Mouse (Mus musculus): ENCODE results near the gene Tomm34. TPM values are rescaled to one million over a fixed set of nuclear protein-coding genes. Genes with fewer than 3 reads are reported as not detected.
"Not testable (repeated sequence)": the region's sequence is repeated elsewhere in the genome, so short reads cannot be mapped to it uniquely, and the experiment has no call there.

The Tomm34 gene
- polyA plus RNA-seq, 1 experiment from 2014 or later = 52.5 TPM

DNA sequence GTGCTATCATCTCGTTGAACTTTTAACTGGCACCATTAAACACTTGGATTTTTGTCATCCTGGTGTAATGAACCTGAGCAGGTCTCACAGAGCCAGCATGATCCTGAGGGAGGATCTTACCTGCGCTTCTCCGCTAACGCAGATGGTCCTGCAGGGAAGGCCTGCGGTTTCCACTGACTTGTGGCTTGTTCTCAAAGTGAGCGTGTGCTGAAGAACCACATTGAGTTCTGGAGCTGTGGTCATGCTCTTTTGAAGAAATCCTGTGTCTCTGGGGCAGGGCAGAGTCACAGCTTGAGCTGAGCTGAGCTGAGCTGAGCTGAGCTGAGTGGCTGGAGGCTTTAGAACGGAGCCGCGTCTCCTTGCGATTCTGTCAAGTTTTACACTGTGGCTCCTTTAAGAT, 10.6 kb upstream of the Tomm34 start:
- no peak for ATAC-seq
- 98% methylated on average over 10 of the region's 10 CpGs for WGBS
- H3K27ac ChIP-seq (ENCODE audit: low read depth, low read length) = no peak overlapping the region
- no peaks in the 10 kb centered on the region for H3K4me1 ChIP-seq (ENCODE audit: control insufficient read depth, insufficient read depth, low read depth, low read length)
- H3K36me3 ChIP-seq (ENCODE audit: control insufficient read depth, insufficient read depth, low read length) = peaks cover 25% of the 10 kb centered on the region
- H3K9ac ChIP-seq (ENCODE audit: low read depth, low read length) = no peak overlapping the region
- H3K4me3 ChIP-seq (ENCODE audit: low read length) = no peak overlapping the region
- no peaks in the 10 kb centered on the region for H3K9me3 ChIP-seq (ENCODE audit: control insufficient read depth, low read length)
- no peaks in the 10 kb centered on the region for H3K27me3 ChIP-seq (replicated peaks; ENCODE audit: control insufficient read depth, insufficient read depth, low read length)
- H3K4me2 ChIP-seq (ENCODE audit: low read length) = no peak overlapping the region

DNA sequence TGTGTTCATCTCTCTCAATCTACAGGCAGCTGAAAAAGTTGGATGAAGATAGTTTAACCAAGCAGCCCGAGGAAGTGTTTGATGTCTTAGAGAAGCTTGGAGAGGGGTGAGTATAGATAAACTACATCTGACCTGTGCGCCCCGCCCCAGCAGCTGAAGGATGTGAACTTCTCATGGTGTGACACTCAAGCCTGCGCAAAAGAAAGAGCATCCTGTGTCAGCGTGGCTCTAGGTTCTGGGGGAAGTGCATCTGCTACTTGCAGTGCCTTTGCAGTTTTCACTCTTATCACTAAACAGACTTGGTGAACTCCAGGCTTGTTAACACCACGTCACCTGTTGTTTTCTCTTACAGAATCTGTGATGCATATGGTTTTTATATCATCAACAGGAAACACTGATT, 8.5 kb upstream of the Tomm34 start:
- H3K36me3 ChIP-seq (ENCODE audit: control insufficient read depth, insufficient read depth, low read length) = peaks cover 22% of the 10 kb centered on the region
- no peak for ATAC-seq
- H3K27me3 ChIP-seq (replicated peaks; ENCODE audit: control insufficient read depth, insufficient read depth, low read length) = no peaks in the 10 kb centered on the region
- H3K4me3 ChIP-seq (ENCODE audit: low read length) = no peak overlapping the region
- peaks cover 9% of the 10 kb centered on the region for H3K4me1 ChIP-seq (ENCODE audit: control insufficient read depth, insufficient read depth, low read depth, low read length)
- H3K9me3 ChIP-seq (ENCODE audit: control insufficient read depth, low read length) = no peaks in the 10 kb centered on the region
- 95% methylated on average over 6 of the region's 6 CpGs for WGBS
- H3K9ac ChIP-seq (ENCODE audit: low read depth, low read length) = no peak overlapping the region
- H3K4me2 ChIP-seq (ENCODE audit: low read length) = no peak overlapping the region
- H3K27ac ChIP-seq (ENCODE audit: low read depth, low read length) = no peak overlapping the region

DNA sequence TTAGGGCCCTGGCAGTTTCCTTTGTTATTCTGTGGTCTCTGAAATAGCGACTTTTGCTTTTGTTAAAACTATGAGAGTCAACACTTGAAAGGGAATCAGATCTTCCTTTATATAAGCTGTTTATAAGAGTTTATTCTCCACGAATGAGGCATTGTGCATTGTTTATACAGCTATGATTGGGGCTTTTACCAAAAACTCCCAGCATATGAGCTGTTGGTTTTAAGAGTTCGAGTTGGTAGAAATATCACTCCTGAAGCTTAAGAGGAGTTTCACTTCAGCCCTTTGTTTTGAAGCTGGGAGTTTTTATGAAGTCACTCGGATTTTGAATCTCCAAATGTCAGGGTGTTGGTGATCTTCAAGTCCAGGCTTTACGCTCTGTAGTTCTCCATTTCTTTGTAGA, 6.9 kb upstream of the Tomm34 start:
- Histone ChIP-seq H3K4me2 (ENCODE audit: low read length) (no peak overlapping the region), H3K9ac (ENCODE audit: low read depth, low read length) (no peak overlapping the region), H3K36me3 (ENCODE audit: control insufficient read depth, insufficient read depth, low read length) (peaks cover 16% of the 10 kb centered on the region), H3K9me3 (ENCODE audit: control insufficient read depth, low read length) (no peaks in the 10 kb centered on the region), H3K4me1 (ENCODE audit: control insufficient read depth, insufficient read depth, low read depth, low read length) (peaks cover 10% of the 10 kb centered on the region), H3K27me3 (replicated peaks; ENCODE audit: control insufficient read depth, insufficient read depth, low read length) (no peaks in the 10 kb centered on the region), H3K27ac (ENCODE audit: low read depth, low read length) (no peak overlapping the region), H3K4me3 (ENCODE audit: low read length) (no peak overlapping the region)
- 91% methylated on average over 5 of the region's 5 CpGs for WGBS
- ATAC-seq = no peak

DNA sequence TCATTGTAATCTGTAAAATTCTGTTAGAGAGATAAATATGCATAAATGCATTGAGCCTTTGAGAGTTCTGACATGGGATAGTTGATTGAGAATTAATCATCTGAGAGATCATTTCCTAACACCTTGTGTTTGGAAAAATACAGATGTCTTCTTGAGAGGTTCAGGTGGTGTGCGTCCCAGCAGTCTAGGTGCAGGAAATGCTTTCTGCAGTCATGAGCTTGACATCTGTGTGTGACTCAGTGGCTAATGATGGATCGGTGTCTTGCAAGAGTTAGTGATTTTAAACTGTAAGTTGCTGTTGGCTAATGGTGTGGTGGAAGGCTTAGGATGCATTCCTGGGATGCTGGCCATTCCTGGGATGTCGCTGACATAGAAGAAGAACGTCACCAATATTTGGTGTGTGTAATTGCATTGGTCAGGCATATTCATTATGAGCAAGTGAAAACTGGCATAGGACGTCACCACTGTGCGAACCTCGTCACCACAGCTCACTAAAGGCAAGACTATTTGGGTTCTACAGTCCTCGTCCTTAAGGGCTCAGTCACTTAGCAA, 6.0 kb upstream of the Tomm34 start:
- Histone ChIP-seq H3K36me3 (ENCODE audit: control insufficient read depth, insufficient read depth, low read length) (peaks cover 14% of the 10 kb centered on the region), H3K4me3 (ENCODE audit: low read length) (no peak overlapping the region), H3K27ac (ENCODE audit: low read depth, low read length) (no peak overlapping the region), H3K27me3 (replicated peaks; ENCODE audit: control insufficient read depth, insufficient read depth, low read length) (no peaks in the 10 kb centered on the region), H3K9me3 (ENCODE audit: control insufficient read depth, low read length) (no peaks in the 10 kb centered on the region), H3K4me2 (ENCODE audit: low read length) (no peak overlapping the region), H3K9ac (ENCODE audit: low read depth, low read length) (no peak overlapping the region), H3K4me1 (ENCODE audit: control insufficient read depth, insufficient read depth, low read depth, low read length) (peaks cover 10% of the 10 kb centered on the region)
- ATAC-seq = no peak
- 94% methylated on average over 8 of the region's 8 CpGs for WGBS

DNA sequence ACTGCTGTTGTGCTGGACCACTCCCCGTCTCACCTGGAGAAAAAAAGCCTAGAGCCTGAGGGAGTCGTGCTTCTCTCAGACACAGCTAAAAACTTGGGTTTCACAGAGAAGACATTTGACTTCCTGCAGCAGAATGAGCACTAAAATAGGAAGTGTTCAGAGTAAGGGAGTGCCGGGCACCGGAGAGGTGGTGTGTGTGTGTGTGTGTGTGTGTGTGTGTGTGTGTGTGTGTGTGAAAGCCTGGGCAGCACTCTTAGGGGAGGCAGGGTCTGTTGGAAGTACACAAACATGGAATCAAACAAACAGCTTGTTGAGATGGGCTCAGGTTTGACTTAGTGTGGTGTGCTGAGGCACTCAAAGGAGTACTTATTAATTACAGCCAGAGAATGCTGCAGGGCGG, 4.1 kb upstream of the Tomm34 start:
- H3K4me1 ChIP-seq (ENCODE audit: control insufficient read depth, insufficient read depth, low read depth, low read length) = peaks cover 10% of the 10 kb centered on the region
- peak overlapping the region; percentile 70 for H3K4me2 ChIP-seq (ENCODE audit: low read length)
- H3K27me3 ChIP-seq (replicated peaks; ENCODE audit: control insufficient read depth, insufficient read depth, low read length) = no peaks in the 10 kb centered on the region
- ATAC-seq = no peak
- 0 out of 2 replicates have a peak overlapping the region, but pooled peaks have one; percentile 23 for H3K9ac ChIP-seq (ENCODE audit: low read depth, low read length)
- peak overlapping the region; percentile 62 for H3K4me3 ChIP-seq (ENCODE audit: low read length)
- peaks cover 2% of the 10 kb centered on the region for H3K36me3 ChIP-seq (ENCODE audit: control insufficient read depth, insufficient read depth, low read length)
- no peak overlapping the region for H3K27ac ChIP-seq (ENCODE audit: low read depth, low read length)
- WGBS = 58% methylated on average over 5 of the region's 5 CpGs
- H3K9me3 ChIP-seq (ENCODE audit: control insufficient read depth, low read length) = no peaks in the 10 kb centered on the region

DNA sequence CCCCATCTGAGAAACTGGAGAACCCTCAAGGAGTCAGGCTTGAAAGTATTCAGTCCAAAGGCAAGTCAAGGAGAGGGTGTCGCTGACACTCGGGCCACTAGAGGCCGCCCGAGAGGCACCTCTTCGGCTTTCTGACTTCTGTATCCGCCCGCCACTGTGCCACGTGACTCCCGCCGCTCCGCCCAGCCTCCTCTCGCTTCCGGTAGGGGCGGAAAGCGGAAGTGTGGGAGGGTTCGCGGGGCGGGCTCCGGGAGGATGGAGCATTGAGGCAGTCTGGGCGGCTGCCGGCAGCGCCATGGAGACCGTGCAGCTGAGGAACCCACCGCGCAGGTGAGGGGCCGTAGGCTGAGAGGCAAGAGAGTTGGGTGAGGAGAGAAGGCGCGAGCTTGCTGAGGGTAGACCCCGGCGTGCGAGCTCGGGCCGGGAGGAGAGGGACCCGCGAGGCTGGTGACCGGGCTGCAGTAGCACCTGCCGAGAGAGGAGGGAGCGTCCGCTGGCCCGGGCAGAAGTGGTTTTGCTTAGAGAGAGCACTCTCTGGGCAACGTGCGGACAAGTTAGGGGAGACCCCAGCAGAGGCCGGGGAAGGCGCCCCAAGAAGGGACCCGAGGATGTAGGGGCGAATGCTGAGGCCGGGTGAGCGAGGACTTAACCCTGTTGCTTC, 3.1 kb upstream of the Tomm34 start:
- Histone ChIP-seq H3K9me3 (ENCODE audit: control insufficient read depth, low read length) (no peaks in the 10 kb centered on the region), H3K36me3 (ENCODE audit: control insufficient read depth, insufficient read depth, low read length) (no peaks in the 10 kb centered on the region), H3K4me1 (ENCODE audit: control insufficient read depth, insufficient read depth, low read depth, low read length) (peaks cover 16% of the 10 kb centered on the region), H3K27me3 (replicated peaks; ENCODE audit: control insufficient read depth, insufficient read depth, low read length) (no peaks in the 10 kb centered on the region), H3K27ac (ENCODE audit: low read depth, low read length) (peak overlapping the region; percentile 73), H3K4me3 (ENCODE audit: low read length) (peak overlapping the region; percentile 62), H3K4me2 (ENCODE audit: low read length) (peak overlapping the region; percentile 70), H3K9ac (ENCODE audit: low read depth, low read length) (peak overlapping the region; percentile 81)
- WGBS = under 1% methylated on average over 48 of the region's 48 CpGs
- ATAC-seq = peak; percentile 86

DNA sequence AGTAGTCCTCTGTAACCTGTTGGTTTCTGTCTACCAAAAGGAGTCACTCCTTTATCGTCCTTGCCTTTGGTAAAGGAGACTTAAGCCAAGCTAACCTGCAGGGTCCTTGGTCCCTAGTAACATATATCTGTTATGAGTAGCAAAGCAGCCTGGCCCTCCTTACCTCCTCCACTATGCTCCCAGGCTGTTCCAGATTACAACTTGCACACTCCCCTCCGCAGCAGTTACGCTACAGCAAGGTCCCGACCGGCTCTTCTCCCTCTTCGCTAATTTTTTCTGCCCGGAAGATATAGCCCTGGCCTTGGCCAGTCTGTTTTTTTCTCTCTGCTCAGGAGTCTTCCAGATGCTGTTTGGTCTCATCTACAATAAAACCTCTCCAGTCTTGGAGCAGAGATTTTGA, 2.2 kb upstream of the Tomm34 start:
- no peaks in the 10 kb centered on the region for H3K27me3 ChIP-seq (replicated peaks; ENCODE audit: control insufficient read depth, insufficient read depth, low read length)
- H3K4me2 ChIP-seq (ENCODE audit: low read length) = no peak overlapping the region
- no peak overlapping the region for H3K9ac ChIP-seq (ENCODE audit: low read depth, low read length)
- H3K36me3 ChIP-seq (ENCODE audit: control insufficient read depth, insufficient read depth, low read length) = no peaks in the 10 kb centered on the region
- H3K4me1 ChIP-seq (ENCODE audit: control insufficient read depth, insufficient read depth, low read depth, low read length) = peaks cover 18% of the 10 kb centered on the region
- no peak overlapping the region for H3K4me3 ChIP-seq (ENCODE audit: low read length)
- ATAC-seq = no peak
- no peaks in the 10 kb centered on the region for H3K9me3 ChIP-seq (ENCODE audit: control insufficient read depth, low read length)
- 86% methylated on average over 7 of the region's 7 CpGs for WGBS
- no peak overlapping the region for H3K27ac ChIP-seq (ENCODE audit: low read depth, low read length)

DNA sequence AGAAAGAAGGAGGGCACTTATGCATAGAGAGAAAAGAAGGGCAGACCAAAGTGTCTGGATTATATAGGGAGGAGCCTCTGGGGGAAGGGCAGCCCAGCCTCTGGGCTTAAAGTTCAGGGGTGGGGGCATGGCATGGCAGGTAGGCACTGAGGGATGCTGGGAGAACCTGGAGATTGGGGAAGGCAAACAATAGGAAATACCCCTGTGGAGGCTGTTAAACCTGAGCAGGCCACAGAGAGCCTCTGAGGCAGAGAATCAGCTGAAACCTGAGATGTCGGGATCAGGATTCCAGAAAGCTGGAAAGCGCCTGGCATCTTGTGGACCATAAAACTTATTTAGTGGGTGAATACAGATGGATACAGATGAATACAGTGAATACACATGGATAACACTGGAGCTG, 1.1 kb upstream of the Tomm34 start:
- 86% methylated on average over 2 of the region's 2 CpGs for WGBS
- ATAC-seq = no peak
- H3K9ac ChIP-seq (ENCODE audit: low read depth, low read length) = no peak overlapping the region

DNA sequence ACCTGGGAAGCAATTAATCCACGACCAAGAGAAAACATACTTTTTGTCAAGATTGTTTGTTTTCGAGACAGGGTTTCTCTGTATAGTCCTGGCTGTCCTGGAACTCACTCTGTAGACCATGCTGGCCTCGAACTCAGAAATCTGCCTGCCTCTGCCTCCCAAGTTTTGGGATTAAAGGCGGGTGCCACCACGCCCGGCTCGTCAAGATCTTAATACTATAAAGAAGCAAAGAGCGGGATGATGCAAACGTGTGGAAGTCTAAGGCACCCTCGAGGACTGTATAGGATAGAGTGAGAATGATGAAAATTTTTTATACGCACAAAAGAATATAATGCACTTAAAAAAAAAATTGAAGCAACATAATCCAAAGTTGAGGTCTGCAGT, 460 bp upstream of the Tomm34 start:
- ATAC-seq; H3K9me3 ChIP-seq (ENCODE audit: control insufficient read depth, low read length); H3K27me3 ChIP-seq (replicated peaks; ENCODE audit: control insufficient read depth, insufficient read depth, low read length); H3K36me3 ChIP-seq (ENCODE audit: control insufficient read depth, insufficient read depth, low read length): not testable (repeated sequence)
- WGBS = 80% methylated on average over 11 of the region's 11 CpGs
- Histone ChIP-seq H3K4me2 (ENCODE audit: low read length) (peak overlapping the region; percentile 60), H3K4me3 (ENCODE audit: low read length) (peak overlapping the region; percentile 95), H3K4me1 (ENCODE audit: control insufficient read depth, insufficient read depth, low read depth, low read length) (peaks cover 18% of the 10 kb centered on the region), H3K27ac (ENCODE audit: low read depth, low read length) (peak overlapping the region; percentile 84), H3K9ac (ENCODE audit: low read depth, low read length) (peak overlapping the region; percentile 94)

More for the DNA sequence above, 1.1 kb upstream of the Tomm34 start:
- peaks cover 18% of the 10 kb centered on the region for H3K4me1 ChIP-seq (ENCODE audit: control insufficient read depth, insufficient read depth, low read depth, low read length)
- H3K36me3 ChIP-seq (ENCODE audit: control insufficient read depth, insufficient read depth, low read length) = no peaks in the 10 kb centered on the region
- H3K4me3 ChIP-seq (ENCODE audit: low read length) = no peak overlapping the region
- no peak overlapping the region for H3K27ac ChIP-seq (ENCODE audit: low read depth, low read length)
- H3K9me3 ChIP-seq (ENCODE audit: control insufficient read depth, low read length) = no peaks in the 10 kb centered on the region
- no peak overlapping the region for H3K4me2 ChIP-seq (ENCODE audit: low read length)
- no peaks in the 10 kb centered on the region for H3K27me3 ChIP-seq (replicated peaks; ENCODE audit: control insufficient read depth, insufficient read depth, low read length)

Measured in hindbrain, embryonic 16.5 days (tissue).